Mouse (Mus musculus) intestine, postnatal 0 days (tissue): ENCODE measurements around the gene Slc45a3. TPM values are rescaled to one million over a fixed set of nuclear protein-coding genes. Genes with fewer than 3 reads are reported as not detected.

Source experiments
- ATAC-seq: fragments of 200-750 bp; cut with Nextera tagmentation; 2 replicates; pipeline ENCODE4 v1.8.0; 2017; ENCODE audit warnings: mild to moderate bottlenecking, moderate TSS enrichment, moderate library complexity
- H3K27ac ChIP-seq: fragments of 300-500 bp; sonication (generic); 2 replicates; pipeline ENCODE4 v1.5.1; 2014; ENCODE audit warnings: mild to moderate bottlenecking, low read depth, low read length, moderate library complexity
- H3K27me3 ChIP-seq: fragments of 300-500 bp; sonication (generic); replicated peaks from 2 replicates; pipeline ENCODE4 v1.6.1; 2014; ENCODE audit warnings: low read length, mixed read lengths; ENCODE audit not compliant: control insufficient read depth, insufficient read depth
- H3K36me3 ChIP-seq: fragments of 300-500 bp; sonication (generic); 2 replicates; pipeline ENCODE4 v1.6.1; 2014; ENCODE audit warnings: mild to moderate bottlenecking, moderate library complexity; ENCODE audit not compliant: control insufficient read depth, insufficient read depth
- H3K4me1 ChIP-seq: fragments of 300-500 bp; sonication (generic); replicated peaks from 2 replicates; pipeline ENCODE4 v1.6.1; 2014; ENCODE audit warnings: antibody characterized with exemption, low read length, mixed read lengths; ENCODE audit not compliant: control insufficient read depth, insufficient read depth
- H3K4me2 ChIP-seq: fragments of 300-500 bp; sonication (generic); replicated peaks from 2 replicates; pipeline ENCODE4 v1.6.1; 2014; ENCODE audit warnings: low read depth, mild to moderate bottlenecking, moderate library complexity
- H3K4me3 ChIP-seq: fragments of 300-500 bp; sonication (generic); 2 replicates; pipeline ENCODE4 v1.5.1; 2014; ENCODE audit warnings: low read depth, low read length
- H3K9ac ChIP-seq: fragments of 300-500 bp; sonication (generic); 2 replicates; pipeline ENCODE4 v1.6.1; 2014; ENCODE audit warnings: mild to moderate bottlenecking, low read depth, low read length
- H3K9me3 ChIP-seq: fragments of 300-500 bp; sonication (generic); 2 replicates; pipeline ENCODE4 v1.6.1; 2016; ENCODE audit warnings: mixed run types; ENCODE audit not compliant: control insufficient read depth
- CTCF ChIP-seq: sonication (generic); IDR thresholded peaks from 2 replicates; pipeline ENCODE4 v1.5.1; 2016; ENCODE audit warnings: low read depth, mild to moderate bottlenecking, control low read depth, antibody characterized with exemption, moderate library complexity
- WGBS: fragments of 180-500 bp; shearing (Covaris S2); extraction: QIAGEN DNeasy Blood & Tissue Kit; methylation state at CpG from one replicate; pipeline ENCODE4 v1.1.7; 2014; 5-methylcytosine and 5-hydroxymethylcytosine counted together
- polyA plus RNA-seq: library from polyadenylated mRNA; unstranded; fragments of >200 nt; fragmentation: Nextera tagmentation; extraction: Ambion mirVana; gene quantifications from 2 replicates; pipeline ENCODE4 v1.2.1, GENCODE M21; 2015

Gene Slc45a3
- polyA plus RNA-seq, 1 experiment from 2014 or later, result 2.5 TPM

GRCm38 (mm10) chr1:131968983-131969382, 6.2 kb downstream of the Slc45a3 start:
- H3K4me2 ChIP-seq, result no peak overlapping the region
- H3K9me3 ChIP-seq, result no peaks in the 10 kb centered on the region
- WGBS, result 70% methylated on average over 6 of the region's 6 CpGs
- no peak overlapping the region for H3K9ac ChIP-seq
- no peaks in the 10 kb centered on the region for H3K36me3 ChIP-seq
- ATAC-seq, result no peak
- no peak for TF ChIP-seq CTCF
- no peak overlapping the region for H3K4me3 ChIP-seq
- no peak overlapping the region for H3K27ac ChIP-seq
- H3K4me1 ChIP-seq, result no peaks in the 10 kb centered on the region
- H3K27me3 ChIP-seq, result peaks cover 14% of the 10 kb centered on the region

GRCm38 (mm10) chr1:131969825-131970224, 7.1 kb downstream of the Slc45a3 start:
- 46% methylated on average over 4 of the region's 4 CpGs for WGBS

GRCm38 (mm10) chr1:131970322-131970660, 7.5 kb downstream of the Slc45a3 start:
- H3K27me3 ChIP-seq, result 0 out of 2 replicates have a peak, but pooled peaks cover 5% of the 10 kb centered on the region
- H3K4me3 ChIP-seq, result no peak overlapping the region
- H3K9me3 ChIP-seq, result no peaks in the 10 kb centered on the region
- no peak overlapping the region for H3K4me2 ChIP-seq
- no peak for ATAC-seq
- H3K27ac ChIP-seq, result no peak overlapping the region
- H3K9ac ChIP-seq, result no peak overlapping the region
- H3K4me1 ChIP-seq, result no peaks in the 10 kb centered on the region
- no peak for TF ChIP-seq CTCF
- WGBS, result 70% methylated on average over 5 of the region's 5 CpGs
- no peaks in the 10 kb centered on the region for H3K36me3 ChIP-seq

More at GRCm38 (mm10) chr1:131969825-131970224, 7.1 kb downstream of the Slc45a3 start:
- Histone ChIP-seq H3K9ac (no peak overlapping the region), H3K4me2 (no peak overlapping the region), H3K4me1 (no peaks in the 10 kb centered on the region), H3K9me3 (no peaks in the 10 kb centered on the region), H3K27ac (no peak overlapping the region), H3K36me3 (no peaks in the 10 kb centered on the region), H3K4me3 (no peak overlapping the region), H3K27me3 (peaks cover 5% of the 10 kb centered on the region; the same call in 1 of the 2 replicates)
- no peak for ATAC-seq
- no peak for TF ChIP-seq CTCF

- Histone ChIP-seq H3K27ac (no peak overlapping the region), H3K27me3 (0 out of 2 replicates have a peak, but pooled peaks cover under 1% of the 10 kb centered on the region), H3K9me3 (no peaks in the 10 kb centered on the region), H3K9ac (no peak overlapping the region), H3K4me3 (no peak overlapping the region), H3K4me2 (no peak overlapping the region), H3K4me1 (no peaks in the 10 kb centered on the region), H3K36me3 (no peaks in the 10 kb centered on the region)
- no peak for ATAC-seq
- no peak for TF ChIP-seq CTCF
- WGBS, result 40% methylated on average over 16 of the region's 16 CpGs
Measured at GRCm38 (mm10) chr1:131970661-131971520, 8.1 kb downstream of the Slc45a3 start.

GRCm38 (mm10) chr1:131971771-131972497, 9.2 kb downstream of the Slc45a3 start:
- 44% methylated on average over 15 of the region's 15 CpGs for WGBS
- ATAC-seq, result no peak
- Histone ChIP-seq H3K36me3 (no peaks in the 10 kb centered on the region), H3K4me3 (no peak overlapping the region), H3K27ac (no peak overlapping the region), H3K9me3 (no peaks in the 10 kb centered on the region), H3K9ac (no peak overlapping the region), H3K4me2 (no peak overlapping the region), H3K4me1 (no peaks in the 10 kb centered on the region), H3K27me3 (no peaks in the 10 kb centered on the region)
- no peak for TF ChIP-seq CTCF

- no peaks in the 10 kb centered on the region for H3K9me3 ChIP-seq
- H3K4me2 ChIP-seq, result no peak overlapping the region
- no peaks in the 10 kb centered on the region for H3K27me3 ChIP-seq
- H3K27ac ChIP-seq, result no peak overlapping the region
- 52% methylated on average over 13 of the region's 13 CpGs for WGBS
- no peak overlapping the region for H3K9ac ChIP-seq
- no peaks in the 10 kb centered on the region for H3K4me1 ChIP-seq
- H3K4me3 ChIP-seq, result no peak overlapping the region
- ATAC-seq, result no peak
- no peaks in the 10 kb centered on the region for H3K36me3 ChIP-seq
- no peak for TF ChIP-seq CTCF
Measured at GRCm38 (mm10) chr1:131972498-131973334, 9.9 kb downstream of the Slc45a3 start.
